Mouse (Mus musculus) bone marrow, adult 2 months (tissue): Measurements from ENCODE around the gene Ociad1.

Source experiments
- CTCF ChIP-seq: fragments of 200-500 bp; IDR thresholded peaks from 2 replicates; pipeline ENCODE4 v1.5.1; 2011; ENCODE audit warnings: low read length, control low read depth; ENCODE audit not compliant: control insufficient read depth, insufficient read depth
- POLR2A ChIP-seq: fragments of 200-500 bp; IDR thresholded peaks from 2 replicates; pipeline ENCODE4 v1.6.1; 2011; ENCODE audit warnings: low read depth, mild to moderate bottlenecking, control low read depth, low read length, borderline replicate concordance; ENCODE audit not compliant: control insufficient read depth

GRCm38 (mm10) chr5:73339779-73340722 is 47.5 kb downstream of the Ociad1 start:
- TF ChIP-seq CTCF (no peak), POLR2A (no peak)
